Mouse (Mus musculus) layer of hippocampus, postnatal 36 days (tissue): Measurements from ENCODE around the gene Hs6st1. TPM values are rescaled to one million over a fixed set of nuclear protein-coding genes. Genes with fewer than 3 reads are reported as not detected.

Experiments used
- DNase-seq, 2 experiments: peaks; one replicate each; pipeline ENCODE4 v3.0.0; 2022
- total RNA-seq, 2 experiments: library from RNA; stranded (reverse); gene quantifications; 2 replicates each; pipeline ENCODE4 v1.2.3; 2021

Hs6st1 gene
- total RNA-seq, 2 experiments from 2014 or later: 38.7 to 39.9 TPM

GRCm38 (mm10) chr1:36085069-36085468, 16.9 kb downstream of the Hs6st1 start:
- no peak for DNase-seq

- DNase-seq: no peak
Measured at GRCm38 (mm10) chr1:36088367-36088766, 20.2 kb downstream of the Hs6st1 start.

- DNase-seq: no peak
Measured at GRCm38 (mm10) chr1:36089481-36089880, 21.3 kb downstream of the Hs6st1 start.

- no peak for DNase-seq
Measured at GRCm38 (mm10) chr1:36090011-36090721, 22.0 kb downstream of the Hs6st1 start.

GRCm38 (mm10) chr1:36090722-36091110, 22.5 kb downstream of the Hs6st1 start:
- DNase-seq: no peak

GRCm38 (mm10) chr1:36091246-36091645, 23.0 kb downstream of the Hs6st1 start:
- DNase-seq: no peak

GRCm38 (mm10) chr1:36093741-36094140, 25.5 kb downstream of the Hs6st1 start:
- no peak for DNase-seq

GRCm38 (mm10) chr1:36095423-36096272, 27.4 kb downstream of the Hs6st1 start:
- DNase-seq: peak; percentile 93

- no peak for DNase-seq
Measured at GRCm38 (mm10) chr1:36098432-36098831, 30.2 kb downstream of the Hs6st1 start.

- DNase-seq: no peak
Measured at GRCm38 (mm10) chr1:36100371-36100770, 32.2 kb downstream of the Hs6st1 start.

GRCm38 (mm10) chr1:36105917-36106706, 37.9 kb downstream of the Hs6st1 start:
- no peak for DNase-seq

GRCm38 (mm10) chr1:36109987-36110386, 41.8 kb downstream of the Hs6st1 start:
- DNase-seq: no peak

- DNase-seq: no peak
Measured at GRCm38 (mm10) chr1:36112665-36113064, 44.5 kb downstream of the Hs6st1 start.

- no peak for DNase-seq
Measured at GRCm38 (mm10) chr1:36113670-36114069, 45.5 kb downstream of the Hs6st1 start.

- no peak for DNase-seq
Measured at GRCm38 (mm10) chr1:36114844-36115243, 46.6 kb downstream of the Hs6st1 start.

- DNase-seq: no peak
Measured at GRCm38 (mm10) chr1:36116488-36116887, 48.3 kb downstream of the Hs6st1 start.

GRCm38 (mm10) chr1:36118061-36118685, 50.0 kb downstream of the Hs6st1 start:
- no peak for DNase-seq

- no peak for DNase-seq
Measured at GRCm38 (mm10) chr1:36118958-36119357, 50.8 kb downstream of the Hs6st1 start.

- no peak for DNase-seq
Measured at GRCm38 (mm10) chr1:36119426-36119825, 51.2 kb downstream of the Hs6st1 start.

- DNase-seq: no peak
Measured at GRCm38 (mm10) chr1:36121172-36121571, 53.0 kb downstream of the Hs6st1 start.

GRCm38 (mm10) chr1:36125076-36125475, 56.9 kb downstream of the Hs6st1 start:
- DNase-seq: no peak

- DNase-seq: no peak
Measured at GRCm38 (mm10) chr1:36129126-36129525, 60.9 kb downstream of the Hs6st1 start.
